Mouse (Mus musculus) lung, postnatal 10 days (tissue): ENCODE results near the gene Rhox3a.
"Not testable (repeated sequence)": the region's sequence is repeated elsewhere in the genome, so short reads cannot be mapped to it uniquely, and the experiment has no call there.

Experiments
- DNase-seq: peaks from one replicate; pipeline ENCODE4 v3.0.0; 2021

The Rhox3a gene

GRCm38 (mm10) chrX:37249619-37250018 is at the start of gene Rhox3a:
Gene Rhox3a, plus strand, starts transcription at chrX:37249919.
- not testable (repeated sequence) for DNase-seq

GRCm38 (mm10) chrX:37210941-37211340 is 38.8 kb upstream of the Rhox3a start, which contains the start of gene Gm9:
Gene Gm9, minus strand, starts transcription at chrX:37211041.
- DNase-seq, result no peak

- not testable (repeated sequence) for DNase-seq
These were observed 27.6 kb upstream of the Rhox3a start, which contains the start of gene Rhox1 for GRCm38 (mm10) chrX:37222158-37222557. Gene Rhox1, minus strand, starts transcription at chrX:37222258.

- not testable (repeated sequence) for DNase-seq
These were observed 5.0 kb upstream of the Rhox3a start, which contains the start of gene Rhox2a for GRCm38 (mm10) chrX:37244676-37245075. Gene Rhox2a, plus strand, starts transcription at chrX:37244976.

- DNase-seq, result not testable (repeated sequence)
These were observed 15.3 kb downstream of the Rhox3a start, which contains the start of gene Rhox4a for GRCm38 (mm10) chrX:37265038-37265437. Gene Rhox4a, plus strand, starts transcription at chrX:37265338.
